Mouse (Mus musculus) testis, adult 2 months (tissue): ENCODE measurements around the gene Shld1.

ENCODE experiments used
- CTCF ChIP-seq: fragments of 200-500 bp; IDR thresholded peaks from 2 replicates; pipeline ENCODE4 v1.5.1; 2012; ENCODE audit warnings: low read depth, mild to moderate bottlenecking, inconsistent platforms, low read length, moderate library complexity; ENCODE audit not compliant: control insufficient read depth, insufficient read depth, insufficient replicate concordance
- POLR2A ChIP-seq: fragments of 200-500 bp; IDR thresholded peaks from 2 replicates; pipeline ENCODE4 v1.6.1; 2012; ENCODE audit warnings: low read depth, mild to moderate bottlenecking, inconsistent platforms, low read length, moderate library complexity; ENCODE audit not compliant: control insufficient read depth

DNA sequence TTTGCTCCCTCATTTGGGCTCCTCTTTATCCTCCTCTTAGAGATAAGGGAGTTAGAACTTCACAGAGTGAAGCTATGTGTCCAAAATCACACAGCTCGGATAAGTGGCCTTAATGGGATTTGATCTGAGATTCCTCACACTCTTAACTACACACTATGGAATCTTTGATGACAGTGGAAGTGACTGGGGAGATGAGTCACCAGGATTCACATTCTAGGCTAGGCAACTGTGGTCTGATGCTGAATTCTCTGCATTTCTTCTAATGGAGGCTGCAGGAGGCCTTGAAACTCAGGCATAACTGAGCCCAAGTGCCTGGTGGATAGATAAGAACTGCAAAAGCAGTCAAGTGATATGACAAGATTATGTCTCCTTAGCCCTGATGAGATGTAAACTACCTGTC, 84.1 kb downstream of the Shld1 start:
- TF ChIP-seq POLR2A (no peak), CTCF (no peak)
